In the genomic region with DNA sequence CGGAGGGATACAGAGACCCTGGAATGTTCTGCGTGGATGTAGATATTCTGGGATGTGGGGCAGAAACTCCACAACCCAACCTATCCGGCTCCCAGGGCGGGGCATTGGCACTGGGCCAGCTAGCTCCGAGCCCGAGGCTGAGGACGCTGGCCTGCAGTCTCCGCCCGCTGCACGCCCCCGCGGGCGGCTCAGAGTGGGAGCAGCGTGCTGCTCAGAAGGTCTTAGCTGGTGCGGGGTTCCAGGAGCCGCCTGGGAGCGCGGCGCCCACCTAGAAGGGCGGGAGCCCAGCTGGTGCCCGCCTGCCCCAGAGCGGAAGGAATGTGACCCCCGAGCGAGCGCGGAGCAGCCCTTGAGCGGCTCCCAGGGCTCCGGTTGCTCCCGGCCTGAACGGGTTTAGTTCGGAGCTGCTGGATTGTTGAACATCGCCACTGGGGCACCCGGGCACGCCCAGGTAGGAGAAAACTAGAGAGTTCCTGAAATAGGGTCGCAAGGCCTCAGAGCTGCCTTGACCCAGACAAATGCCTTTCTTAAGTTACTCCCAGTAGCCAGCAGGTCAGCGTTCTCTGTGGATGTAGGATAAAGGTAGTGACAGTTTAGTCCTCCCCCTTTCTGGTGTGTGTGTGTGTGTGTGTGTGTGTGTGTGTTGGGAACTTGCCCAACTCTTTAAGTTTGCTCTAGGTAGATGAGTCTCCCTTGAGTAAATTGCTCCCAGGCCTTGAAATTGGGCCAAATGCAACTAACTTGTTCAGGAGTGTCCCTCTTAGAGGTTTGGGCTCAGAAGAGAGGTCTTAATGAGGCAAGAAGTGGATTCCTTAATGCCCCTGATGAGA, we compare ENCODE assay signal across 8 mouse cellular contexts. TPM values are rescaled to one million over a fixed set of nuclear protein-coding genes. Genes with fewer than 3 reads are reported as not detected.
DNase-seq lines count a peak whose midpoint lies in the region; ATAC-seq and TF ChIP-seq lines count a peak whose summit lies in the region.

No protein-coding gene starts in this region.

- DNase-seq in thymus, adult 2 months = peak; percentile 5
- no peak for DNase-seq in thymus, adult 18-20 months
- DNase-seq in heart, adult 11 months = peak; percentile 99
- peak; percentile 83 for DNase-seq in kidney, adult 18-20 months
- DNase-seq in limb, embryonic 11.5 days (ENCODE audit: low spot score) = peak; percentile 77
- peak; percentile 79 for DNase-seq in midbrain, embryonic 14.5 days
- peak; percentile 63 to 83 for DNase-seq in spleen, postnatal 10 days (ENCODE audit: low spot score in 2 of 2)

- peak overlapping the region; percentile 81 for H3K4me2 ChIP-seq in embryonic facial prominence, embryonic 12.5 days (replicated peaks)
- peak overlapping the region; percentile 83 for H3K4me2 ChIP-seq in limb, embryonic 11.5 days (ENCODE audit: low read depth, severe bottlenecking)
- peak overlapping the region; percentile 67 for H3K4me2 ChIP-seq in midbrain, embryonic 14.5 days (ENCODE audit: low read length)

- peak overlapping the region; percentile 54 for H3K9ac ChIP-seq in embryonic facial prominence, embryonic 12.5 days
- peak overlapping the region; percentile 70 for H3K9ac ChIP-seq in limb, embryonic 11.5 days (ENCODE audit: low read length)
- peak overlapping the region; percentile 41 for H3K9ac ChIP-seq in midbrain, embryonic 14.5 days (replicated peaks; ENCODE audit: low read length)

- H3K9me3 ChIP-seq in embryonic facial prominence, embryonic 12.5 days = no peaks in the 10 kb centered on the region
- H3K9me3 ChIP-seq in limb, embryonic 11.5 days (ENCODE audit: control insufficient read depth, low read length) = no peaks in the 10 kb centered on the region; the same call in 1 of the 2 replicates
- H3K9me3 ChIP-seq in midbrain, embryonic 14.5 days (ENCODE audit: control insufficient read depth, low read length) = no peaks in the 10 kb centered on the region

- peak overlapping the region; percentile 26 for H3K4me3 ChIP-seq in thymus, adult 2 months (ENCODE audit: control insufficient read depth, insufficient read depth, low read length)
- H3K4me3 ChIP-seq in embryonic facial prominence, embryonic 12.5 days = peak overlapping the region; percentile 44
- peak overlapping the region; percentile 43 for H3K4me3 ChIP-seq in limb, embryonic 11.5 days (ENCODE audit: low read depth, low read length)
- peak overlapping the region; percentile 35 for H3K4me3 ChIP-seq in midbrain, embryonic 14.5 days (replicated peaks; ENCODE audit: low read depth, low read length)

- peaks cover 11% of the 10 kb centered on the region for H3K4me1 ChIP-seq in thymus, adult 2 months (replicated peaks; ENCODE audit: control insufficient read depth, insufficient read depth, low read length)
- H3K4me1 ChIP-seq in embryonic facial prominence, embryonic 12.5 days = peaks cover 10% of the 10 kb centered on the region
- 0 out of 2 replicates have a peak, but pooled peaks cover 3% of the 10 kb centered on the region for H3K4me1 ChIP-seq in limb, embryonic 11.5 days (ENCODE audit: control insufficient read depth, insufficient read depth, low read length)
- H3K4me1 ChIP-seq in midbrain, embryonic 14.5 days (ENCODE audit: control insufficient read depth, insufficient read depth, low read length) = no peaks in the 10 kb centered on the region

- 5% methylated on average over 36 of the region's 36 CpGs for WGBS in thymus, adult 2 months
- WGBS in embryonic facial prominence, embryonic 12.5 days = 1% methylated on average over 36 of the region's 36 CpGs
- 3% methylated on average over 36 of the region's 36 CpGs for WGBS in limb, embryonic 11.5 days
- 4% methylated on average over 36 of the region's 36 CpGs for WGBS in midbrain, embryonic 14.5 days

- TF ChIP-seq CTCF in thymus, adult 2 months (IDR thresholded peaks at IDR 0.05; ENCODE audit: borderline replicate concordance, control insufficient read depth, extremely low read depth, insufficient read depth, low read length, poor library complexity) = no peak

- H3K36me3 ChIP-seq in thymus, adult 2 months (ENCODE audit: control insufficient read depth, insufficient read depth, low read length) = no peaks in the 10 kb centered on the region
- H3K36me3 ChIP-seq in embryonic facial prominence, embryonic 12.5 days = no peaks in the 10 kb centered on the region
- H3K36me3 ChIP-seq in limb, embryonic 11.5 days (ENCODE audit: control insufficient read depth, insufficient read depth, low read length) = no peaks in the 10 kb centered on the region
- no peaks in the 10 kb centered on the region for H3K36me3 ChIP-seq in midbrain, embryonic 14.5 days (ENCODE audit: control insufficient read depth, insufficient read depth, low read length)

- TF ChIP-seq POLR2A in thymus, adult 2 months (IDR thresholded peaks at IDR 0.05; ENCODE audit: control insufficient read depth, extremely low read depth, insufficient read depth, low read length, poor library complexity) = no peak

- H3K27me3 ChIP-seq in thymus, adult 2 months (ENCODE audit: control insufficient read depth, insufficient read depth, low read length) = peaks cover 13% of the 10 kb centered on the region
- H3K27me3 ChIP-seq in embryonic facial prominence, embryonic 12.5 days = peaks cover 2% of the 10 kb centered on the region; the same call in 1 of the 2 replicates
- no peaks in the 10 kb centered on the region for H3K27me3 ChIP-seq in limb, embryonic 11.5 days (ENCODE audit: control insufficient read depth, insufficient read depth, low read length)
- H3K27me3 ChIP-seq in midbrain, embryonic 14.5 days (ENCODE audit: control insufficient read depth, insufficient read depth, low read length) = no peaks in the 10 kb centered on the region

- H3K27ac ChIP-seq in thymus, adult 2 months (ENCODE audit: control insufficient read depth, insufficient read depth, low read length) = no peak overlapping the region
- peak overlapping the region; percentile 48; the same call in 1 of the 2 replicates for H3K27ac ChIP-seq in embryonic facial prominence, embryonic 12.5 days
- no peak overlapping the region for H3K27ac ChIP-seq in limb, embryonic 11.5 days (replicated peaks; ENCODE audit: low read depth, low read length)
- no peak overlapping the region for H3K27ac ChIP-seq in midbrain, embryonic 14.5 days (replicated peaks; ENCODE audit: low read depth, low read length)

- ATAC-seq in embryonic facial prominence, embryonic 12.5 days (ENCODE audit: insufficient number of reproducible peaks, insufficient read depth, low FRiP score, low TSS enrichment) = peak; percentile 88
- ATAC-seq in limb, embryonic 11.5 days (ENCODE audit: insufficient number of reproducible peaks, low FRiP score, low TSS enrichment, low read depth) = peak; percentile 86; the same call in 1 of the 2 replicates
- peak; percentile 73 for ATAC-seq in midbrain, embryonic 14.5 days (ENCODE audit: low FRiP score, low TSS enrichment)

RNA-seq across cellular contexts. Expression of gene Il1r1, which starts 41.8 kb away (rescaled TPM):
- 2.8 and 3.3 TPM in 2 replicates for polyA plus RNA-seq in thymus, adult 2 months (2012; rRNA removed)
- 4.2 and 4.5 TPM in 2 replicates for polyA plus RNA-seq in embryonic facial prominence, embryonic 12.5 days (2016; fragmentation: Nextera tagmentation; extraction: Ambion mirVana)
- polyA plus RNA-seq in limb, embryonic 11.5 days (2014; fragmentation: Nextera tagmentation; extraction: Ambion mirVana) = 1.8 and 2.0 TPM in 2 replicates
- polyA plus RNA-seq in midbrain, embryonic 14.5 days (2014; fragmentation: Nextera tagmentation; extraction: Ambion mirVana) = 0.36 and 0.79 TPM in 2 replicates

RNA-seq across cellular contexts. Expression of gene Il1rl2, which starts 57.8 kb away (rescaled TPM):
- polyA plus RNA-seq in thymus, adult 2 months (2012; rRNA removed) = 5.5 and 7.3 TPM in 2 replicates
- 7.8 and 8.1 TPM in 2 replicates for polyA plus RNA-seq in embryonic facial prominence, embryonic 12.5 days (2016; fragmentation: Nextera tagmentation; extraction: Ambion mirVana)
- 0.88 and 1.1 TPM in 2 replicates for polyA plus RNA-seq in limb, embryonic 11.5 days (2014; fragmentation: Nextera tagmentation; extraction: Ambion mirVana)
- 0.74 TPM in 2 replicates for polyA plus RNA-seq in midbrain, embryonic 14.5 days (2014; fragmentation: Nextera tagmentation; extraction: Ambion mirVana)

Comparison
In these comparisons a context has a peak if more than half of its experiments do, and no peak if none do; other contexts are left out.
1. DNase-seq: peak in thymus, adult 2 months (single experiment), heart, adult 11 months (single experiment), kidney, adult 18-20 months (single experiment), limb, embryonic 11.5 days (single experiment), midbrain, embryonic 14.5 days (single experiment) and spleen, postnatal 10 days (2 of 2); none in thymus, adult 18-20 months (0 of 2).
2. Peak in every context shown above with its lines, with median percentiles within 50 percentile points of each other: H3K4me3 ChIP-seq, ATAC-seq, H3K4me2 ChIP-seq and H3K9ac ChIP-seq.